Mouse (Mus musculus) monocyte, adult 2 months (primary cell): ENCODE data around the gene Cacul1.

Experiments used
- DNase-seq, 2 experiments: peaks; one replicate each; pipeline ENCODE4 v3.0.0; 2022; ENCODE audit warnings: low spot score in 2 of 2, low read depth in 1 of 2

The Cacul1 gene

DNA sequence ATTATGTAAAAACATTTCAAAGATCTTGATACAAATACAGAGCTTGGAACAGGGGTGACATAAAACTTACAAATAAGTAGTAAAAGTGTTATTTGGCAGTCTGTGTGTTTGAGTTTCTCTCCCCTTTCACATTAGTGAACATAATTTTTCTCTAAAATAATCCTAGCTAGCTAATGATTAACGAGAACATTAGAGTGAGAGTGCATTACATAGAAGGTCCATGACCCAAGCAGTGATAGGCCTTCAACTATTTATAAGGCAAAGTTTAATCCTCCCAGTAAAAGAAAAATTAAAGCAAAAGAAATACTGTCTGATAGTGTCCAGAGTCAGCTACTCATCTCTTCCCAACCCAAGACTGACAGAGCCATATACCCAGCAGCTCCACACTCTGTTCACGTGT lies 48.9 kb downstream of the Cacul1 start:
- DNase-seq = no peak

DNA sequence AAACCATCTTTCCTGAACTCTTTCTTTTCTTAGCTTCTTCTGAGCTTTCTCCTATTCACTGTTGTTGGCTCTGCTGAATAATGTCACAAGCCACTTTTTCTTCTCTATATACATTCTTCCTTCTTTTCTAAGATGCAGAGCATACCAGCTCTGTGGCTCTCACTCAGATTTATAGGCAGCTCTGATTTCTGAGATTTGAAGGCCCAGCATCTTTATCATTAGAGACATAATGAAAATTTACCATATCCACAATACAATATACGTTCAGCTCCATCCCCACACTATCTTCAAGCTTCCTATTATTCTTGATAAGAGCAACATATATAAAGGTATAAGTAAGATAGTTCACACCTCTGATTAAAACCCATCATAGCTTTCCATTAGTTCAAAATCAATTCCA lies 50.7 kb downstream of the Cacul1 start:
- DNase-seq = no peak

DNA sequence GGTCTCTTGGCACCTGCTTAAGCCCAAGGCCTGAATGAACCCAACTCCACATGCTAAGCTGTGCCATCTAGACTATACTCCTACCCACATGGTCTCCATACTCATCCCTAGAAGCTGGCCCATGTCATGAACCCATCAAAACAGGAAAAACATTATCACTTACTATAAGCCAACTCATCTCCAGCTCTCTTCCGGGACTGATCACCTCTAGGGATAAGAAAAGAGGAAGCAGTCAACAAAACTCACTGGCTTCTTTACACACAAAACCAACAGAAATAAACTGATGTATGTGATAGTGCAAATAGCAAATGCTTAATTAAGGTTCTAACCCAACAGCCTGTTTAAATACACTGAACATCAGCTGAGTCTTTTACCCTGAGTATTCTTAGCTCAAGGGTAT lies 51.5 kb downstream of the Cacul1 start:
- no peak for DNase-seq

DNA sequence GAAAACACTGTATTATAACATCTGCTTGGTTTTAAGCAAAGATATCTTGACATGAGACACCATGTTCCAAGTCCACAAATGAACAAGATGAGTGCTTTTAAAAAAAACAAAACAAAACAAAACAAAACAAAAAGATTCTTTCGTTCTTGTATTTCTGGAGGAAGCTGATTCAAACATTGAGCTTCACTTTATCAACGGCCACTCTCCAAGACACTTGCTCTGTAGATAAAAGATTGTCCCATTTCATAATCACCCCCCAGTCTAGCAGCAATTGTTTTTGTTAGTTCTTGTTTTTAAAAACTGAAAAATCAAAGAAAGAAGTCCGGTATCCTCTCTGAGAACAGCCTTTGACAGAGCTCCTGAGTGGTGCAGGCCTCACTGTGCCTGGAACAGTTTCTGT lies 52.2 kb downstream of the Cacul1 start:
- no peak for DNase-seq

DNA sequence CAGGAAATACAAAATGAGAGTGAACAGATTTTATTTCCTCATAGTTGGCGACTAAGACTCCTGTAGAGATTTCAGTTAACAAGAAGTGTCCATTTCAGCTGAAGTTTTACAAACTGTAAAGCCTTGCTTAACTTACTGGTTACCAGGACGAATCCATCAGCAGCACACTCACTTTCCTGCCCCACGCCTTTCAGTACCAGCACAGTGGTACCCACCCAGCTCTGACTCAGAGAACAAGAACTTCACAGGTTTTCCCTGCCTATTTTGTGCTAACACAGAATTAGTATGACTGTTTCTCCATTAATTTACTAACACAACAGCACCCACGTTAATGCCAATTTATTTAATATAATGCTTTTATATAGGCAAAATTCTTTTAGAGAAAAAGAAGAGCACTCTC lies 53.9 kb downstream of the Cacul1 start:
- no peak for DNase-seq

DNA sequence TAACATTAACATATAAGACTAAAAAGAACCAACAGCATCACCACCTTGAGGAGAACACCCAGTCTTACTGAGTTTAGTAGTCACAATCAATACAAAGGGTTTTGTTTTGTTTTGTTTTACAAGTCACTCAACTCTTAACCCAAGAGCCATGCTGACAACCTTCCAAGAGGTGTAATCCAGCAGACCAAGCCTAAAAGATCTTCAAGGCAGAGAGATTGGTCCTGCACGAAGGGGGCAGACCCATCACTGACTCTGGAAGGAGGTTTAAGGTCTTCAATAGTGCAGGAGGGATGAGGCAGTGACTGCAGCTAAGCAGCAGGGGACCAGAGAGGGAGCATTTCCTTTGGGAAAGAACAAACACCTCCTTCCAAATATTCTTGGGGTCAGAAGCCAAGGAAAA lies 55.7 kb downstream of the Cacul1 start:
- no peak for DNase-seq

DNA sequence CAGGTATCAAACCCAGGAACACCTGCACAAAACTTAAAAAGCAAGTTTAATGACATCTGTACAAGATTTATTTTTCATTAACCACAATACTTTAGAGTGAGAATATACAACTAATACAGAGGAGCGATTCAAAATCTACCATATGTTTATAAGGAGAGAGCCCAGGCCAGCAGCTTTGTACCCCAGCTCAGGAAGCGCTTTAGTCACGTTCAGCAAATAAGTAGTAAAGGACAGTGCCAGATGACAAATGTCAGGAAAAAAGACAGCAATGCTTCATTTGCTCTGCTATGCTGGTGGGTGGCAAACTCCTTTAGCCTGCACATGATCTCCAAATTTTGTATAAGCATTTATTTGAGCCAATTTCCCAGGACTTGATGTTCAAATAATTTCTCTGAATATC lies 56.1 kb downstream of the Cacul1 start:
- no peak for DNase-seq

DNA sequence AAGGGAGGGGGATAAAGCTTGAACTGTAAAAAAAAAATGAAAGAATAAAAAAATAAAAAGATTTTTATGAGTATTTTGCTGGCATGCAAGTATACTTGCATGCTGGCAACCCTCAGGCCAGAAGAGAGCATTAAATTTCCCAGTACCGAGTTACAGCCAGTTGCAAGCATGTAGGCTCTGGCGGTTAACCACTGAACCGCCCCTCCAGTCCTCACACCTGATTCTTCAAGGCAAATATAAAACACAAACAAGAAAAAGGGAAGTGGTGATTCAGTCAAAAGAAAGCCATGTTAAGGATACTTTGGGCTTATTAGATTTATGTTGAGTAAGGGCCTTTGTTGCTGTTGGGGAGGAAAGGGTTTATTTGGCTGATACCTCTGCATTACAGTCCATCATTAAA lies 60.7 kb downstream of the Cacul1 start:
- no peak for DNase-seq

DNA sequence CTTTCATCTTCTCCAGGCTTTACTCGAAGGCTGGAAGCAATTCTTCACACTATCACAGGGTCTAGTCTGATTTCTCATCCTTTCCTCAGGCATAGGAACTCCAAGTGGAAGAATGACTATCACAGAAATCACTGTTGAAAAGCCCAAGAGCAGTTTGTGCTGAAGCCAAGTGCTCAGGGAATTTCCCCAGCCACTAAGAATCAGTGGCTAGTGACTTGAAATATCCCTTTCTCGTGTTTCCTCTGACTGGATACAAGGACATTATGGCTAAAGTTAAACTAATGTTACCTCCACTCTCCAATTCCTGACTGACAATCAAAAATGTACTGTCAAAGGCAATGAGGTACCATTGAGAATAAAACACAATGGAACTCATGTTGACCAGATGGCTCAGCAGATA lies 65.8 kb downstream of the Cacul1 start:
- DNase-seq = no peak

DNA sequence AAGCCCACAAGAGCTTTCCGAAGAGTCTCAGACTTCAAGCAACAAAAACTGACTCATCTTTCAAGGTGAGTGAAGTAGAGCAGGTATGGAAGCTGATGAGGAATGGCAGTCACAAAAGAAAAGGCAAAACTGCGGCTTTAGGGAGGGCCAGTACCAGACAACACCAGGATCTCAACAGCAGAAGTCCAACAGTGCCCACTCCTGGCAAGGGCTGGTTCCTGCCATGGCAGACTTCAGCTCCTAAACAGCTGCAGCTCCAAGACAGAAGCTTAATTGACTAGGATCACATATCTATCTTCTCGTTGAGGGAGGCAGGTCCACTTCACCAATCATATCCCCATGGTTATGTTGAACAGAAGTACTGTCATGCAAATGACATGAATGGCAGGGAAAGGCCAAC lies 67.4 kb downstream of the Cacul1 start:
- no peak for DNase-seq

DNA sequence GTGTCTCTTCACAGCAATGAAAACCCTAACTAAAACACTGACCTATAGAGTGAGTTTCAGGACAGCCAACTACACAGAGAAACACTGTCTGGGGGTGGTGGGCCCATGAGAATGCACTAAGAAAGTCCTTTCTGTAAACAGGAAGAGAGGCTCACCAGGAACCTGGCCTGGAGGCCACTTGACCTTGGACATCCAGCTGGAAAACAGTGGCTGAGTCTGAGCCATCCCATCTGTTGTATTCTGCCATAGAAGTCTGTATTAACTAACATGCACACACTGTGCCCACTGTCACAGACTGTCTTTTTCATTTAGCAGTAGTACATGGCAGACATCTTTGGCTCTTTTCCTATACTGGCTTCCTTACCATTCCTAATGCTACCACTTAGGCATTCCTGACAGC lies 80.6 kb downstream of the Cacul1 start:
- no peak for DNase-seq

DNA sequence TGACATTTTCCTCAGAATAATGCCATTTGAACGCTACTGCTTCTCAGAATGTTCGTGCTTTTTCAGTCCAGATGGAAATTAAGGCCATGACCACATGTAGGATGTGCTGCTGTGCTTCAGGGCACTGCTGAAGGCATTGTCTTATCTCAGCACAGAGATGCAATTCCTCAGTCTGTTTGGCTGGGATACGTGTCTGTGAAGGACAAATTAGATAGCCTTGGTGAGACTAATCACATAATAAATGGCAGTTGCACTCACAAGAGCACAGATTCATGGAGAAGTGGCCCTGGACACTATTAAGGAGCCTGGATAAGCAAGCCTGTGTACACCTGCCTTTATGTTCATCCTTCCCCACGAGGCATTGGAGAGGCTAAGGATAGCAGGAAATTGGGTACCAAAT lies 83.7 kb downstream of the Cacul1 start:
- DNase-seq = no peak

DNA sequence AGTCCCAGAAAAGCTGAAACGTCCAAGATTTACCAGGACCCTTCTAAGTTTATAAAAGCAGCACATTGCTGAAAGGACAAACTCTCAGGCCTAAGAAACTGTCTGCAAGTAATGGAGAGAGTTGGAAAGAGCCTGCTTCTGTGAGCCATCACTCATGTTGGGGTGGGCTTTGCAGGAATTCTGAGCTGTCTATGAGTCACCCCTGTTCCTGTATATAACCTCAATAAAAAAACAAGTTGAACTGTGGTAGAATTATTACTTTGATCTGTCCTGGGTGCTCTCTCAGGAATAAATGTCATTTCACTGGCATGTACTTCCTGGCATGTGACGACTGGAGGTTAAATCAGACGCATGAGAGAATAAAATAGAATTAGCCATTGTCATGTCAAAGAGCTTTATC lies 85.1 kb downstream of the Cacul1 start:
- no peak for DNase-seq

DNA sequence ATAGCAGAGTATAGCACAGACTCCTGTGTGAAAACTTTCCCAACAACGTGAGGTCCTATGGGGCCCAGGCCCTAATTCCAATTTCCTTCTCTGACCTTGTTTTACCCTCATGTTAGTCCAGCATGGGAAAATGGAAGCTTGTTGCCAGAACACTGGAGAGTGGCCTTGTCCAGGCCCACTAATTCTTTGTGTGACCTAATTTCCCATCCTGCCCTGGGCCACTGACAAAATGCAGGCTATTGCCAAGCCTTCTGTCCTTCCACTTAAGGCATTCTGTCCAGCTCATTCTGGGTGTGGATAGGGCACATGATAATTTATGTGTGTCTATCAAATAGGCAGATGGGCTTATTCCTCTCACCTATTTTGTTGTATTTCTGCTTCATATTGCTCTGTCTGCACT lies 91.3 kb downstream of the Cacul1 start:
- no peak for DNase-seq

DNA sequence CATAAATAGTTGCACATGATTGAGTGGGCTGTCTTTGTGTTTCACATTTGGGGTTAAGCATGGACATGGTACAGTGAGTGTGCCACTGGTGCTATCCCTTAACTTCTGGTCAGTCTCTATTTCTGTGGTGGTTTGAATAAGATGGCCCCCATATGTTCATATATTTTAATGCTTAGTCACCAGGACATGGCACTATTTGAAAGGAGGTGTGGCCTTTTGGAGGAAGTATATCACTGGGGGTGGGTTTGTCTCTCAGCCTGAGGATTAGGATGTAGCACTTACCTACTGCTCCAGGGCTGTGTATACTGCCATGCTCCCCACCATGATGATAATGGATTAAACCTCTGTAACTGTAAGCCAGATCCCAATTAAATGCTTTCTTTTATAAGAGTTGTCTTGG lies 95.6 kb downstream of the Cacul1 start:
- no peak for DNase-seq

DNA sequence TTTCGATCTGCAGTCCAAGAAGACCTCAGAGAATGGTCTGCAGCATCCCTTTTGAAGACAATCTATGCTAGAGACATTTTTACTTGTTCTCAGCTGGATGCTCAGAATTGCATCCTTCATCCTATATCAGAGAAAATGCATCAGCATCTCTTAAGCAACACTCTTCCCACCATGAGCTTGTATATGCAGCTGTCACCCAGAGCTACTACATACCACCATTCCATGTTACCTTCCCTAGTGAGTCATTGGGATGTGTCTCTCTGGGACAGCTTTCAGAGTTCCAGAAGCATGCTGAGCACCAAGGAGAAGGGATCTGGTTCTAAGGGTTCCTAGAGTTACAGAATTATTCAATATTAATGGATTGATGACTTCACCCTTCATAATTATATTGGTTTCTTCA lies 102.0 kb downstream of the Cacul1 start:
- no peak for DNase-seq

DNA sequence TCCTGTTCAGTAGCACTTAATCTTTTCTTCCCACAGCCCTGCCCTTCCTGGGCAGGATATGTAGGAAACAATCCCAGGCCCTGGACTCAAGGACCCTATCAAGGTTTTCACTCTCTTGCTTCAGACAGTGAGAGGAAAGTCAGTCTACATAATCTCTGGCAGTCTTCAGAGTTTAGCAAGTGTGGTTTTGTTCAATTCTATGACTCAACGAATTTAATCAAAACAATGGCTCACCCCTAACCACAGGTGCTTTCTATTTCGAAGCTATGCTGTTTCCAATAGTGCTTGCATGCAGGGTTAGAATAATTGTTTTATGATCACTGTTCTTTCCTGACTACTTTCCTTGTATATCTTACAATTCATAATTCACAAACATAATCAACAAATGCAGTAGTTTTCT lies 103.0 kb downstream of the Cacul1 start:
- no peak for DNase-seq
